Mouse (Mus musculus) stomach, postnatal 0 days (tissue): ENCODE data around the gene D630023F18Rik.

Experiments
- CTCF ChIP-seq: IDR thresholded peaks from 2 replicates; pipeline ENCODE4 v1.5.1; 2016; ENCODE audit warnings: antibody characterized with exemption, low read depth, mild to moderate bottlenecking, moderate library complexity
- EP300 ChIP-seq: optimal IDR thresholded peaks from 2 replicates; pipeline ENCODE3; 2016; ENCODE audit warnings: antibody characterized with exemption

GRCm38 (mm10) chr1:65169947-65170346, 46.9 kb upstream of the D630023F18Rik start:
- TF ChIP-seq CTCF (no peak), EP300 (no peak)
